Mouse (Mus musculus) G1E (cell line): ENCODE data around the gene Srsf5. TPM values are rescaled to one million over a fixed set of nuclear protein-coding genes. Genes with fewer than 3 reads are reported as not detected.
A peak's percentile ranks its signal among the peaks of the same experiment; 100 is the strongest.

Experiments
- ATAC-seq: 2 replicates; pipeline ENCODE4 v1.8.0; 2016; ENCODE audit warnings: mild to moderate bottlenecking; ENCODE audit not compliant: insufficient number of reproducible peaks, poor library complexity, low FRiP score, severe bottlenecking; ENCODE audit errors: extremely low read depth
- DNase-seq: peaks from one replicate; pipeline ENCODE4 v3.0.0; 2012; ENCODE audit warnings: low spot score
- H3K27me3 ChIP-seq: 2 replicates; pipeline ENCODE4 v1.6.1; 2012; ENCODE audit warnings: mild to moderate bottlenecking, low read length, inconsistent platforms; ENCODE audit not compliant: insufficient read depth
- H3K36me3 ChIP-seq: replicated peaks from 2 replicates; pipeline ENCODE3; 2012; ENCODE audit warnings: mild to moderate bottlenecking, inconsistent platforms
- H3K4me1 ChIP-seq: 2 replicates; pipeline ENCODE4 v1.6.1; 2012; ENCODE audit warnings: low read depth, low read length, inconsistent platforms, mixed read lengths; ENCODE audit not compliant: insufficient read depth
- H3K4me3 ChIP-seq: 2 replicates; pipeline ENCODE4 v1.5.1; 2012; ENCODE audit warnings: low read depth, mild to moderate bottlenecking, inconsistent platforms, low read length, moderate library complexity, mixed read lengths
- H3K9me3 ChIP-seq: replicated peaks from 2 replicates; pipeline ENCODE4 v1.6.1; 2012; ENCODE audit warnings: inconsistent platforms
- CTCF ChIP-seq: IDR thresholded peaks from 2 replicates; pipeline ENCODE4 v1.5.1; 2012; ENCODE audit warnings: low read depth, low read length, inconsistent platforms, mixed read lengths
- GATA1 ChIP-seq: IDR thresholded peaks from 2 replicates; pipeline ENCODE4 v1.6.1; 2012; ENCODE audit warnings: borderline replicate concordance, low read length, inconsistent platforms, mixed read lengths
- GATA2 ChIP-seq: IDR thresholded peaks from 2 replicates; pipeline ENCODE4 v1.6.1; 2012; ENCODE audit warnings: low read depth, low read length, inconsistent platforms, borderline replicate concordance
- POLR2AphosphoS5 ChIP-seq: IDR thresholded peaks from 2 replicates; pipeline ENCODE4 v1.6.1; 2012; ENCODE audit warnings: low read depth, low read length, inconsistent platforms; ENCODE audit not compliant: insufficient replicate concordance
- TAL1 ChIP-seq: conservative IDR thresholded peaks from 2 replicates; pipeline ENCODE4 v1.6.1; 2012; ENCODE audit warnings: low read depth, low read length, inconsistent platforms, mixed read lengths
- polyA plus RNA-seq: library from polyadenylated mRNA; stranded (reverse); fragments of >175 nt; gene quantifications from 2 replicates; pipeline ENCODE4 v1.2.3, GENCODE M21; 2012
- total RNA-seq, 2 experiments: library from RNA; stranded (forward) in 1 of 2; stranded (reverse) in 1 of 2; fragments of 200-1000 nt in 1 of 2; fragments of >200 nt in 1 of 2; fragmentation: Nextera tagmentation in 1 of 2; gene quantifications; 2 replicates each; pipeline ENCODE4 v1.2.3; 2014 to 2017

The Srsf5 gene
- total RNA-seq (2014; fragmentation: Nextera tagmentation) (655 and 656 TPM in 2 replicates), total RNA-seq (2017) (895 and 1,080 TPM in 2 replicates), polyA plus RNA-seq (111 and 297 TPM in 2 replicates)

DNA sequence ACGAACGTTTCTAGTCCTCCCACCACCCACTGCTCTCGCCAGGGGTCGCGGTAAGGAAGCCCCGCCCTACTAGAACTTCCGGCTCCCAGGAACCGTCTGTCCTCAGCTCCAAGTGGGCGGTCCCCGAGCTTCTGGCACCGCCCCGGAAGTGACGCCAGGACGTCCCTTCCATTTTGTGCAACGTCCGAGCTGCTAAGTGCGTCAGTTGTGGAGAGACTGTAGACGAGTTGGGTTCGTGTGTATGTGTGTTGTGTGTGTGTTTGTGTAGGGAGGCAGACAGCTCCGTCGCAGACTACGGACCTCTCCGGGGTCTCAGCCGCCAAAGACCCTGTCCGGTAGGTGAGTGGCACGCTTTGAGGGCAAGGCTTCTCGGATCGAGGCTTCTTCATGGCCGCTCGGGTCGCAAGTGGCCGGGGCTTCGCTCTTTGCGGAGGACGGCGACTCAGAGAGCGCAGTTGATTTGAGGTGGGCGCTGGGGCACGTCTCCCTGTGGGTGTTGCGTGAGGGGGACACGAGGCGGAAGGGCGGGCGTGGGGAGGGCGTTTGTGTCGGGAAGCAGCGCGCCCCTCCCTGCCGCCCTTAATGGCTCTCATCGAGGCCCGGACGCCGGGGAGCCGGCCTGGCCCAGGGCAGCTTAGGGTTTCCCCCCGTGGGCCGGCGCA is at the start of gene Srsf5:
Srsf5 (plus strand) TSS at position 171 of the 662 bp plus-strand sequence.
- peak; percentile 93 for ATAC-seq
- Histone ChIP-seq H3K4me3 (peak within 1 kb of the TSS; percentile 91), H3K9me3 (no peaks in the 10 kb centered on the region), H3K27me3 (no peaks in the 10 kb centered on the region), H3K36me3 (peaks cover 46% of the 10 kb centered on the region), H3K4me1 (peaks cover 41% of the 10 kb centered on the region)
- TF ChIP-seq GATA1 (no peak), POLR2AphosphoS5 (peak; percentile 99), CTCF (no peak)
- peak; percentile 97 for DNase-seq

DNA sequence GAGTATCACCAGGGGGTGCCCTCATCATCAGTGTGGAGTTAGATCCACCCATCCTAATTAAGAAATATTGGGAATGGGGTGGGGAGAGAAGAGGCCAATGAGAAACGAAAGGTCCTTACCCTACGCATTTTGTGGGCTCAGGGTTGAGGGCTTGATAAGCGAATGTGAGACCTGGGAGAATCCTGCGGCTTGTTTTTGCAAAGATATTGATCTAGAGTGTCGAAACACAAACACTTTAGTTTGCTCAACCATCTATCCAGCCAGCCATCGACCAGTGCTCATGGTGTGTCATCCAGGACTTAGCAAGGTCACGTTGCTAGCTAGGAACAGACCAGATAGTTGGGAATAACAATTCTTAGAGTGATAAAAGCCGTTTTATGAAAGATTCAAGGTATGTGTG is 35.7 kb upstream of the Srsf5 start:
- Histone ChIP-seq H3K27me3 (peaks cover 41% of the 10 kb centered on the region), H3K9me3 (no peaks in the 10 kb centered on the region), H3K4me3 (no peak overlapping the region), H3K4me1 (no peaks in the 10 kb centered on the region), H3K36me3 (no peaks in the 10 kb centered on the region)
- no peak for TF ChIP-seq CTCF
- TF ChIP-seq GATA2: no peak
- TF ChIP-seq GATA1: no peak
- TF ChIP-seq TAL1: no peak
- no peak for TF ChIP-seq POLR2AphosphoS5
- ATAC-seq (no peak), DNase-seq (no peak)

DNA sequence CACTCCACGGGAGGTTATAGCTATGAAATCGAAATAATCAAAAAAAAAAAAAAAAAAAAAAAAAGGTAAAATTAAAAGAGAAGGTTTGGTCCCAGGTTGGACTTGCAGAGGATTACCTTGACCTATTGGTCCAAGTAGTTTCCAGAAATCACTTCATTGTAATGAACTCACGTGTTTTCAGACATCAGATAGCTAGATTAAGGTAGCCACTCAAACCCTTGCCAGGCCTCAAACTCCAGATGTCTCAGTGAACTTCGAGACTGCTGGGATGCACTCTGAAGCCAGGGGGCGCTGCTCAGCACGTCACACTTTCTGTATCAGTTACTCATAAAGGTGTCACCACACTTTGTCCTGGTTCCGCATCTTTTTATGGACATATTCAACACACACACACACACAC is 27.5 kb upstream of the Srsf5 start:
- Histone ChIP-seq H3K4me3 (no peak overlapping the region), H3K4me1 (peaks cover 4% of the 10 kb centered on the region; the same call in 1 of the 2 replicates), H3K36me3 (no peaks in the 10 kb centered on the region), H3K9me3 (no peaks in the 10 kb centered on the region), H3K27me3 (peaks cover 20% of the 10 kb centered on the region)
- DNase-seq: no peak
- TF ChIP-seq CTCF: peak; percentile 89
- no peak for TF ChIP-seq TAL1
- ATAC-seq: no peak

DNA sequence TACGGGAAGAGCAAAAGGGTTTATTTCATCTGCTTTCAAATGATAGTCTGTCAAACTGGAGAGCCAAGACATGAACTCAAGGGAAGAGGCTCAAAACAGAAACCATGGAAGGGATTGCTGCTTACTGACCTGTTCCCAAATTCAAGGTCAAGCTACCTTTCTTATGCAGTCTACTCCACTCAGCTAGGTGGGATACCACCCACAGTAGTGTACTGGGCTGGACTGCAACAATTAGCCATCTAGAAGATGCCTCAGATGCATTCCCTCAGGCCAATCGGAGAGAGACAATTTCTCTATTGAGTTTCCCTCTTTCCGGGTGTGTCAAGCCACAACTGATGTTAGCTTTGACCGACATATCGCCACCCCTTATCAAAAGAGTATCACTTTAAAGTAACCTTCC is 24.0 kb upstream of the Srsf5 start:
- no peak overlapping the region for H3K4me3 ChIP-seq
- no peaks in the 10 kb centered on the region for H3K9me3 ChIP-seq
- ATAC-seq (no peak), DNase-seq (no peak)
- no peaks in the 10 kb centered on the region for H3K36me3 ChIP-seq
- H3K4me1 ChIP-seq: peaks cover 7% of the 10 kb centered on the region; the same call in 1 of the 2 replicates
- TF ChIP-seq POLR2AphosphoS5 (no peak), GATA2 (no peak), CTCF (no peak), TAL1 (no peak), GATA1 (no peak)
- peaks cover 29% of the 10 kb centered on the region for H3K27me3 ChIP-seq

DNA sequence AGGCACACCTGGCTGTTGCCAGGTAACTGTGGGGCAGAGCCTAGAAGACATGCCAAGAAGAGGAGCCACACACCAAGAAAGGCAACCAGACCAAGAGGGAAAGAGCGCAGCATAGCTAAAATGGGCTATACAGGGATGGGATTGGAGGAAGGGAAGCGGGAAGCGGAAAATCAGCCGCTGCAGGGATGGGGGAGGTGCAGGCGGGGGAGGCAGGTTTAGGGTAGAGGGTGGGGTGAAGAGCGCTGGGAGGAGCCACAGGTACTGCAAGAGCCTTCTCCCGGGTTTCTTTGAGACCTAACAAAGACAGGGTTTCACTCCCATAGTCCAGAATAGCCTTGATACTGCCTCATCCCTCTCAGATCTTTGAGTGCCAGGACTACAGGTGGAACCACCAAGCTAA is 22.4 kb upstream of the Srsf5 start:
- DNase-seq (no peak), ATAC-seq (no peak)
- Histone ChIP-seq H3K27me3 (peaks cover 29% of the 10 kb centered on the region), H3K9me3 (no peaks in the 10 kb centered on the region), H3K36me3 (no peaks in the 10 kb centered on the region), H3K4me1 (peaks cover 6% of the 10 kb centered on the region; the same call in 1 of the 2 replicates), H3K4me3 (no peak overlapping the region)
- TF ChIP-seq POLR2AphosphoS5: no peak
- no peak for TF ChIP-seq GATA1
- TF ChIP-seq CTCF: no peak
- no peak for TF ChIP-seq GATA2
- no peak for TF ChIP-seq TAL1

DNA sequence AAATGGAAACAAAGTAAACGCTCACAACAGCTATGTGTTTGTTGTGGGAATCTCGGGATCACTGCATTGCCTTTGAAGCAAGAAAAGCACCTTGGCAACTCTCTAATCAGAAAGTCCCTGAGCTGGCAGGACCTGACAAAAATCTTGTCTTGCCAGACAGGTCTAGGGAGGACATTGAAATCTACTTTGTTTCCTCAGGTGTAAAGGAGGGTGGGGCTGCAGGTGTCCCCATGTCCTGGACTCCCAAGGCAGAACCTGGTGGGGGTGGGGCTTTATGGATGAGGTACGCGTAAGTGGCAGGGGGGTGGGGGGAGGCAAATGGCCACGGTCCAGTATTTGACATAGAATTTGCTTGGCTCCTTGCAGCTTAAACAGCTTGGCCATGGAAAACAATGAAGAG is 21.7 kb upstream of the Srsf5 start:
- Histone ChIP-seq H3K4me1 (peaks cover 3% of the 10 kb centered on the region; the same call in 1 of the 2 replicates), H3K4me3 (no peak overlapping the region), H3K36me3 (no peaks in the 10 kb centered on the region), H3K9me3 (no peaks in the 10 kb centered on the region), H3K27me3 (peaks cover 36% of the 10 kb centered on the region)
- no peak for ATAC-seq
- TF ChIP-seq GATA2 (no peak), POLR2AphosphoS5 (no peak), CTCF (no peak), TAL1 (no peak), GATA1 (no peak)
- DNase-seq: no peak
